Mouse (Mus musculus) kidney, adult 2 months (tissue): Measurements from ENCODE around the gene Ecd.

ENCODE experiments used
- CTCF ChIP-seq: fragments of 200-500 bp; conservative IDR thresholded peaks from 2 replicates; pipeline ENCODE4 v1.5.1; 2011; ENCODE audit warnings: low read depth, mild to moderate bottlenecking, control low read depth, low read length, moderate library complexity, mixed read lengths; ENCODE audit not compliant: insufficient read depth, insufficient read length
- POLR2A ChIP-seq: fragments of 200-500 bp; IDR thresholded peaks from one replicate; pipeline ENCODE4 v1.6.1; 2011; ENCODE audit warnings: low read depth, low read length, control low read depth

- TF ChIP-seq POLR2A: no peak
- no peak for TF ChIP-seq CTCF
Observed at GRCm38 (mm10) chr14:20379753-20380430, 32.0 kb upstream of the Ecd start.
